Mouse (Mus musculus) kidney, adult 2 months (tissue): ENCODE measurements around the gene Opn5. TPM values are rescaled to one million over a fixed set of nuclear protein-coding genes. Genes with fewer than 3 reads are reported as not detected.

Source experiments
- DNase-seq: peaks from one replicate; pipeline ENCODE4 v3.0.0; 2021
- H3K27ac ChIP-seq: fragments of 200-500 bp; 2 replicates; pipeline ENCODE4 v1.5.1; 2012; ENCODE audit warnings: low read depth, low read length, control low read depth, inconsistent platforms; ENCODE audit not compliant: insufficient read depth
- H3K27me3 ChIP-seq: fragments of 200-500 bp; replicated peaks from 2 replicates; pipeline ENCODE4 v1.6.1; 2012; ENCODE audit warnings: mild to moderate bottlenecking, moderate library complexity, low read length, inconsistent platforms; ENCODE audit not compliant: control insufficient read depth, insufficient read depth
- H3K36me3 ChIP-seq: fragments of 200-500 bp; 2 replicates; pipeline ENCODE4 v1.6.1; 2012; ENCODE audit warnings: mild to moderate bottlenecking, moderate library complexity, low read length, inconsistent platforms; ENCODE audit not compliant: control insufficient read depth, insufficient read depth
- H3K4me1 ChIP-seq: fragments of 200-500 bp; 2 replicates; pipeline ENCODE4 v1.6.1; 2011; ENCODE audit warnings: low read length; ENCODE audit not compliant: control insufficient read depth, insufficient read depth
- H3K4me3 ChIP-seq: fragments of 200-500 bp; 2 replicates; pipeline ENCODE4 v1.5.1; 2011; ENCODE audit warnings: mild to moderate bottlenecking, low read depth, low read length, control low read depth; ENCODE audit not compliant: insufficient read depth
- CTCF ChIP-seq: fragments of 200-500 bp; conservative IDR thresholded peaks from 2 replicates; pipeline ENCODE4 v1.5.1; 2011; ENCODE audit warnings: low read depth, mild to moderate bottlenecking, control low read depth, low read length, moderate library complexity, mixed read lengths; ENCODE audit not compliant: insufficient read depth, insufficient read length
- POLR2A ChIP-seq: fragments of 200-500 bp; IDR thresholded peaks from one replicate; pipeline ENCODE4 v1.6.1; 2011; ENCODE audit warnings: low read depth, low read length, control low read depth
- WGBS: fragments of 180-500 bp; shearing (Covaris S2); methylation state at CpG from one replicate; pipeline ENCODE4 v1.1.7; 2018; 5-methylcytosine and 5-hydroxymethylcytosine counted together
- polyA plus RNA-seq: library from polyadenylated mRNA; depleted of rRNA; stranded (reverse); fragments of >200 nt; gene quantifications from 2 replicates; pipeline ENCODE4 v1.2.3, GENCODE M21; 2012; rRNA removed

Opn5 gene
- polyA plus RNA-seq = not detected in 2 replicates

- H3K27me3 ChIP-seq = no peaks in the 10 kb centered on the region
- WGBS = 80% methylated on average over 8 of the region's 8 CpGs
- no peak for TF ChIP-seq POLR2A
- TF ChIP-seq CTCF = no peak
- no peak within 1 kb of the TSS for H3K27ac ChIP-seq
- DNase-seq = no peak
- H3K4me1 ChIP-seq = no peaks in the 10 kb centered on the region
- H3K36me3 ChIP-seq = no peaks in the 10 kb centered on the region
- no peak within 1 kb of the TSS for H3K4me3 ChIP-seq
These were observed at the start of gene Opn5 for GRCm38 (mm10) chr17:42611295-42611694. Opn5 (minus strand) TSS chr17:42611395.

GRCm38 (mm10) chr17:42658634-42659422, 47.6 kb upstream of the Opn5 start:
- peak; percentile 89 for TF ChIP-seq CTCF
- TF ChIP-seq POLR2A = no peak
- no peak overlapping the region for H3K27ac ChIP-seq
- H3K4me1 ChIP-seq = no peaks in the 10 kb centered on the region
- no peaks in the 10 kb centered on the region for H3K36me3 ChIP-seq
- peak; percentile 26 for DNase-seq
- WGBS = 21% methylated on average over 14 of the region's 14 CpGs
- no peaks in the 10 kb centered on the region for H3K27me3 ChIP-seq
- H3K4me3 ChIP-seq = no peak overlapping the region

- H3K27ac ChIP-seq = no peak overlapping the region
- WGBS = 95% methylated on average over 3 of the region's 3 CpGs
- H3K27me3 ChIP-seq = no peaks in the 10 kb centered on the region
- H3K36me3 ChIP-seq = no peaks in the 10 kb centered on the region
- no peak overlapping the region for H3K4me3 ChIP-seq
- H3K4me1 ChIP-seq = no peaks in the 10 kb centered on the region
- no peak for DNase-seq
- TF ChIP-seq CTCF (no peak), POLR2A (no peak)
These were observed 32.2 kb upstream of the Opn5 start for GRCm38 (mm10) chr17:42643416-42643815.

GRCm38 (mm10) chr17:42630206-42630605, 19.0 kb upstream of the Opn5 start:
- no peak for DNase-seq
- H3K27me3 ChIP-seq = no peaks in the 10 kb centered on the region
- WGBS = 75% methylated on average over 2 of the region's 2 CpGs
- no peak overlapping the region for H3K27ac ChIP-seq
- no peaks in the 10 kb centered on the region for H3K36me3 ChIP-seq
- no peak overlapping the region for H3K4me3 ChIP-seq
- no peak for TF ChIP-seq POLR2A
- no peak for TF ChIP-seq CTCF
- no peaks in the 10 kb centered on the region for H3K4me1 ChIP-seq

- TF ChIP-seq POLR2A = no peak
- peak; percentile 32 for TF ChIP-seq CTCF
- no peaks in the 10 kb centered on the region for H3K27me3 ChIP-seq
- no peak overlapping the region for H3K27ac ChIP-seq
- 33% methylated on average over 6 of the region's 6 CpGs for WGBS
- DNase-seq = peak; percentile 75
- H3K4me1 ChIP-seq = no peaks in the 10 kb centered on the region
- H3K36me3 ChIP-seq = no peaks in the 10 kb centered on the region
- H3K4me3 ChIP-seq = no peak overlapping the region
These were observed 2.0 kb upstream of the Opn5 start for GRCm38 (mm10) chr17:42613043-42613737.

GRCm38 (mm10) chr17:42608270-42608669, 2.9 kb downstream of the Opn5 start:
- TF ChIP-seq POLR2A (no peak), CTCF (no peak)
- no peaks in the 10 kb centered on the region for H3K4me1 ChIP-seq
- no peak overlapping the region for H3K27ac ChIP-seq
- H3K27me3 ChIP-seq = no peaks in the 10 kb centered on the region
- no peak overlapping the region for H3K4me3 ChIP-seq
- no peaks in the 10 kb centered on the region for H3K36me3 ChIP-seq
- no peak for DNase-seq
- WGBS = 35% methylated on average over 3 of the region's 3 CpGs
